Mouse (Mus musculus) mature B cell (primary cell): ENCODE results near the gene Glipr1l1.
"Not testable (repeated sequence)": the region's sequence is repeated elsewhere in the genome, so short reads cannot be mapped to it uniquely, and the experiment has no call there.

ENCODE experiments used
- in situ Hi-C: fragments of 300-500 bp; cut with MboI; formaldehyde crosslinking; loops from 2 replicates; pipeline ENCODE4 v1.14.3; 2019

Glipr1l1 gene

DNA sequence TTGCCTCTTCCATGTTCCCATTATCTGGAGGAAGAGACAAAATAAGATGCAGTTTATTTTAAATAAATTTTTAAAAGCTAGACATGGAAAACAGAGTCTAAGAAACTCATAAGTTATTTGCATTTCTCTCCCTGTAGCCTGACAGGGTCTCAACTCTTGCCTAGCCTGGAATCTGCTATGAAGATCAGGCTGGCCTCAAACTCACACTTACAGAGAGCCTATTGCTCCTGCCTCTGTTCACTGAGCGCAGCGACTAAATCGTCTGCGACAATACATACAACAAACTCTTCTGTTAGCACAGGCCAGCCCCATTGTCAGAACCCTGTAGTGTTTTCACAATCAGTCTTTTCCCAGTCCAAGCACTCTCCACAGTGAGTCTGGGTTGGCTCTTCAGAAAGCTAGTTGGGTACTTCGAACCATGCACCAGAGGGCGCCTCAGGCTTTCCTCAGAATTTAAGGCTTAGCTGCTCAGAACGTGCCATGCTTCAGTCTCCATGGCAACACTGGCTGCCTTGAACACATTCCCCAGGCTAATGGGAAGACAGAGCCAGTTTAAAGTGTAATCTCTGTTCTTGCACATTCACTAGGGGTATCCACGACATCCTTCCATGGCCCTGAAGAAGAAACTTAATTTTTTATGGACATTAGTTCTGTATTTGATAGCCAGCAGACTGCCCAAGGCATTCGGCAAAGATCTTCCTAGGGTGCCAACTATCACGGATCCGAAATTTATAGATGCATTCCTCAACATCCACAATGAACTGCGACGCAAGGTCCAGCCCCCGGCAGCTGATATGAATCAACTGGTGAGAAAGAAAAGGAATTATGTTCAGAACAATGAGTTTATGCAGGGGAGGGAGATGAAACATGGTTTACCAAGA is at the start of gene Glipr1l1:
Gene Glipr1l1 (plus strand): TSS at position 488 of the 881 bp plus-strand sequence.
- in situ Hi-C loops: no loop called here

DNA sequence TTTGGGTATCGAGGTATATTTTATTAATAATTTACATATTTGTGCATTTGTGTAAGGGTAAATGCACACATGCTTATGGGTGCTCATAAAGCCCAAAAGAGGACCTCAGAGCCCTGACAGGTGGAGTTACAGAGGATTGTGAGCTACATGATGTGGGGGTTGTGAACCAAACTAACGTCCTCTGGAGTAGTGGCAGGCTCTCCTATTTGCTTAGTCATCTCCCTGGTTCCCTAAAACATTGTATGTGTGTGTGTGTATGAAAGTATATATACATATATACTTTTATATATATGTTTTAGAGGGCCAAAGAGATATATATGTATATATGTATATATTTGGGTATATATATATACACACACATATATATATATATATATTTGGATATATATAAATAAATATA is 36.4 kb upstream of the Glipr1l1 start:
- in situ Hi-C loops: no loop called here

DNA sequence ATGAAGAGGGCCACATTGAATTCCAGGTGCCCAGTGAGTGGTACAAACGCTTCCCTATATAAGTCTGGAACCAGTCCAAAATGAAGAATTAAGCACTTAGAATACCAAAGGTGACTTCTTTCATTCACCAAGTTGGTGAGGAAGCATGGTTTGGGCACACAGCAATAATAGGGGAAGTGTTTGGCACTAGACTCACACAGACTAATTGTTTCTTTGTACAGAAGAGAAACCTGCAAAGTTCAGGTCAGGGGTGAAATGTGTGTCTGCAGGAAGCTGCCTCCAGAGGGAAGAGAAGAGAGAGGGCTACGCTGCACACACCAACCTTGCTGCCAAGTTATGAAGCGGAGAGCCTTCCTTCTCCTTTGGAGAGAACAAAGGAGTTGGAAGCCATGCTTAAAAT is 31.3 kb upstream of the Glipr1l1 start:
- in situ Hi-C loops: not testable (repeated sequence)

DNA sequence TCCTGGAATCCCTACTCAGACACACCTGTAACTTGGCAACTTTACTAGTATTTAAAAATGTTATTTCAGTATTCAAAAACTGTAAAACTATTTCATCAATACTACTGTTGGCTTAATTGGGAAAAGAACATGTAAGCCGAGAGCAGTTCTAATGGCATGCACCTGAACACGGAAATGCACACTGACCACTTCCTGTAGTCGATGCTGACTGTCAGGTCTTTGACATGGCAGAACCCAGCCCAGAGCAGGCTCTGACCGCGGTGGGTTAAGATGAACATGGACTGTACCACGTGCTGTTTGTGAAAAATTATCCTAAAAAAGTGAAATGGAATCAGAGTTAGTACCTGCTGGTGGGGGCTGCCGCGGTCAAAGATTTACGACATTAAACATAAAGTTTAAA is 16.5 kb upstream of the Glipr1l1 start:
- in situ Hi-C loops: not testable (repeated sequence)

DNA sequence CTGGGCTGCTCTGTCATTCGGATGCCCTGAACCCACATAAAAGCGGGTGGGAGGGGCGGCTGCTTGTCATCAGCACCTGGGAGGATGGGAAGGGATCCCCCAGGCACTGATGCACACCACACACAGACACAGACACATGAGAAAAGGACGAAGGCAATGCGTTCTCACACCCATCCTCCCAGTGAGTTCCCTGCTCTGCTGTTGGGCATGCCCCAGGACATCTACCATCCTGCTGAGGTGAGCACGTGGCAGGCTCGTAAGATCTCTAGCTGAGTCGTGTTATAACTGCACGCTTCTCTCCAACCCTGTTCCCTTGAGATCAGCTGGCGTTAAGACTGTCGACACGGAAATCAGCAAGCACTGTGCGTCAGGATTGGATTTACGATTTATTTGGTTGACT is 15.7 kb upstream of the Glipr1l1 start:
- in situ Hi-C loops: not testable (repeated sequence)

DNA sequence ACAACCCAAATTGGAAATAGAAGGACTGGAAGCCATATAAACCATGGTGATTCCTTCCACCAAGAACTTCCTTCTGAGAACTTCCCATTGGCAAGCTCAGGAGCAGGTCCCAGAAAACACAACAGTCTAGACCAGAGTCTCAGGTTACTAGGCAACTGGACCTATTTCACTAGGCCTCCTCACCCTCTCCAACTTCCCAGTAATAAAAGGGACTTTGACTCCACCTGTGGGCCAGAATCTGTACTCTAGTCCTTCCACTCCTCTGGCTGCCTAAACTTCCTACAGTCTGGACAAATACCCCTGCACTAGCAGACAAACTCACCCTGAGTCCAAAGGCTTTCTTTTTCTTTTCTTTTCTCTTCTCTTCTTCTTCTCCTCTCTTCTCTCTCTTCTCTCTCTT is 8.8 kb upstream of the Glipr1l1 start:
- in situ Hi-C loops: no loop called here

DNA sequence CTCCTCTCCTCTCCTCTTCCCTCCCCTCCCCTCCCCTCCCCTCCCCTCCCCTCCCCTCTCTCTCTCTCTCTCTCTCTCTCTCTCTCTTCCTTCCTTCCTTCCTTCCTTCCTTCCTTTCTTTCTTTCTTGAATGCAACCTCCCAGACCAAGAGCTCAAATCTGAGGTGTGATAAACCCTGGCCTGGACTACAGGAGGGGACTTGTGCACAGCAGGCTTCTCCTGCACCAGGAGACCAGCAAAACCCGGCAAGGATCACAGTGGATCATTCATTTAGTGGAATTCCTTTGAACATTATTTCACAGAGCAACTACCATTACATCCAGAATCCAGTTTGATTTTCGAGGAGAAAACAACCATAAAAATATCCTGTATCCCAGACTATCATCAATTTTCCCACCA is 8.0 kb upstream of the Glipr1l1 start:
- in situ Hi-C loops: not testable (repeated sequence)

DNA sequence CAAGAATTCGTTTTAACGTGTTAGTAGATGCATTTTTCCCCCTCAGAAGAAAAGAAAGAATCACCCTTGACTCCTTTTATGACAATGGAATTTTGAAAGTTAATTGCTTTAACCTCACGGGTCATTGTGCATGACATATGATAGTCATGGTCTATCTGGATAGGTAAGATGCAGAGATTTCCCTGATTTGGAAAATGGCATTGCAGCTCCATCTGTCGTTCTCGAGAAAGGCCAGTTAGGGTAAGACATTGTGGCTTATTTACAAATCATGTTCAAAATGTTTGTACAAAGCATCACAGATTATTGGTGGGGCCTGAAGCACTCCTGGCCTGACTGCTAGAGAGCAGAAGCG is 570 bp downstream of the Glipr1l1 start:
- in situ Hi-C loops: not testable (repeated sequence)

DNA sequence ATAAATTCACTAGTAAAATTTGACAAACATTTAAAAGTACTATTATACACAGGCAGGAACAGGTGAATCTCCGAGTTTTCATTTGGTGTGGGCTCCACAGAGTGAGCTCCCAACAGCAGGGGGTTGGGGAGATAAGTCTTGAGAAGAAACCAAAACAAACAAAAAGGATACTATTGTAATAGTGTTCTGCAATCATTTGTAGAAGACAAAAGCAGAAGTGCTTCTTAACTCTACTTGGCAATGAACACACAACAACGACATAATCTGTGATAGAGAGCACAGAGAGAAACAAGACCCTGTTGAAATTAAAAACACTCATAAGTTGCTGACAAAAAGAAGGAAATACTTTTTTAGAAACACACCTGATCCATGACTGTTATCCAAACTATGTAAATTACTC is 20.1 kb downstream of the Glipr1l1 start:
- in situ Hi-C loops: no loop called here

DNA sequence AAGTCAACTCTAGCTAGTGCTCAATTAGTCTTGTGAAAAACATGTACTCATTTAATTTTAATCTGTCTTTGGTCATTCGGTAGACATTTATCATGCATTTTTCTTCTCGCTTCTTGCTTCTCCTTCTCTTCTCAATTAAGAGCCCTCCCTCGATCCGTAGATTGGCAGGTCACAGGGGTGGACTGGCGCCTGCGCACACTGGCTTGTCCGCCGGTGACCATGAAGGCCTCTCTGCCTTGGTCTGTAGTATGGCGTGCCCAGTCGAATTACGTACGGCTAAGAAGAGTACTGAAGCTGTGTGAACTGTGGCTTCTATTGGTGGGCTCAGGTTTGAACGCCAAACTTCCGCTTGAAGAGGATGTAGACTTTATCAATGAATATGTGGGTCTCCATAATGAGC is 23.2 kb downstream of the Glipr1l1 start, which contains the start of gene Glipr1l2:
Gene Glipr1l2 (plus strand): TSS at position 198 of the 400 bp plus-strand sequence.
- in situ Hi-C loops: no loop called here

DNA sequence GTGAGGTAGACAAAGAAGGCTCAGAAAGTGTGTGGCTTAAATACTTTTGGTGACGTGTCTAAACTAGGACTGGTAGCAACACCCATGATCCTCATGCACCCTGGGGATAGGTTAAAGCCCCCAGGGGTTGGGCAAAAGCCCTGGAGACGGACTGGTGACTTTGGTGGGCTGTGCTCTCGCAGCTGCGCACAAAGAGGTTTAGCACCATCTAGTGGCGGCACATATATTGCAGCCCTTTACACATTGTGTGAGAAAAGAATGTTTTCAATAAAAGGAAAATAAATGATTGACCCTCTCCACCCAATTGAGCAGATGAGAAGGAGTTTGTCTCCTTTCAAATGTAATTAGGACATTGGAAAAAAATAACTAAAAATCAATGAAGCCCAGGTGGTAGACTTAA is 45.8 kb downstream of the Glipr1l1 start:
- in situ Hi-C loops: not testable (repeated sequence)

DNA sequence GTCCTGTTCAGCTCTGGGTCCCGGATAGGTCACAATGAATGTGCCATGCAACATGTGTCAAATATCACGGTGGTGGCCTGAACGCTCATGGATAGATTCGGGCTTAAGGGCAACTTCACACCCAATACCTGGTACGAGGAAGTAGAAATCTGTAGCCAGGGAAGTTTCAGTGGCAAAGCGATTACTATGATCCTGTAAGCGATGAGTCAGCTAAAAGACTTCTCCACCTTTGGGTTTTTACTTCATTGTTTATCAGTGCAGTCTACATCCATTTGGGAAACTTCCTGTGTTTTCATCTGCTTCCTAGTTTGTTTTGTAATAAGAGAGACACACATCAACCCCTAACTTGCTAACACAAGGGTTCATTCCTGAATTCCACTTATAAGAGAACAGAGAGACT is 50.4 kb downstream of the Glipr1l1 start:
- in situ Hi-C loops: no loop called here

DNA sequence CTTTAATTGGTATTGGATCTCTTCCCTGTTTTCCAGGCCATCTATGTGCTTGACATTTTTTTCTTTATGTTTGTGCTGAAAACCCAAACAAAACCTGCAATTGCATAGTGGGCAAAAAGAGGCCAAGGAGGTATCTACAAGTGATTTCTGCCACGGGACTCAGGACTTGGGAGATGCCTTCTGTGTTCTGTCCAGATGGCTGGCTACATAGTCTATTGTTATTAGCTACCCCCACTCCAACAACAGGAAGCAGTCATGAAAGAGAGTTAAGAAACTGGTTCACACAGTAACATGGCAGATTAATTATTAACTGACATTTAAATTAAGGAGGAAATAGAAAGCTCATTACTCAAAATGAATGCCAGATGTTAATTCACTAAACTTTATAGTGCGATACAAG is 65.1 kb downstream of the Glipr1l1 start:
- in situ Hi-C loops: not testable (repeated sequence)

DNA sequence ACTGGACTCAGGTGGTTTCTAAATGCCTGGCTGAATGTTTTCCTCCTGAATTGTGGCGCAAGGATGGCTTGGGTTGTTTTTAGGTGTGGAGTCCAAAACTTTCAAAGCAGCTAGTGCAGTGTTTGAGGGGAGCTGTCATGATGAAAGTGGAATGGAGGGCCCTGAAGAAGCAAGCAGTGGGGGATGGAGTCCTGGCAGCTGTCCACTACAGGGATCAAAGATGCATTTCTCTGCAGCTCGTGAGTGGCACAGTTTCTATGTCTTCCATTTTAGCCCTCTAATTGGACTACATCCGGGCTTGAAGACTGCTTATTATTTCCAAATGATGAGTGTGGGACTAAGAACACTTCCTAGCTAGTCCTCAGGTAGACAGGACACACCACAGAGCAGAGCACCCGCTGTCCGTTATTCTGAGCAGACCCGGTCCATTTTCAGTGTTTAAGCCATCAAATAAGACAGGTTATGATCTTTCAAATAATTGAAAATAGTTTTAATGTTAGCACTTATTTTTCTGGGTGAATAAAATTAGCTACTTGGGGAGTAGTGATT is 67.8 kb downstream of the Glipr1l1 start:
- in situ Hi-C loops: not testable (repeated sequence)
